Mouse (Mus musculus) myocyte (in vitro differentiated cells): ENCODE measurements around the gene Mettl21e.
"Not testable (repeated sequence)": the region's sequence is repeated elsewhere in the genome, so short reads cannot be mapped to it uniquely, and the experiment has no call there.

Experiments used
- E2F4 ChIP-seq: IDR thresholded peaks from one replicate; pipeline ENCODE4 v1.6.1; 2011; ENCODE audit warnings: mild to moderate bottlenecking, control low read depth, moderate library complexity; ENCODE audit not compliant: insufficient read depth
- MAX ChIP-seq: IDR thresholded peaks from one replicate; pipeline ENCODE4 v1.6.1; 2011; ENCODE audit warnings: low read depth, mild to moderate bottlenecking, control low read depth
- POLR2A ChIP-seq: IDR thresholded peaks from one replicate; pipeline ENCODE4 v1.6.1; 2011; ENCODE audit warnings: low read depth, mild to moderate bottlenecking, control low read depth, moderate library complexity; ENCODE audit not compliant: insufficient read length
- POLR2AphosphoS2 ChIP-seq: IDR thresholded peaks from one replicate; pipeline ENCODE4 v1.6.1; 2011; ENCODE audit warnings: low read depth, control low read depth; ENCODE audit not compliant: insufficient read length
- REST ChIP-seq: IDR thresholded peaks from one replicate; pipeline ENCODE4 v1.6.1; 2011; ENCODE audit warnings: mild to moderate bottlenecking, control low read depth, moderate library complexity; ENCODE audit not compliant: insufficient read depth, insufficient read length
- SRF ChIP-seq: IDR thresholded peaks from one replicate; pipeline ENCODE4 v1.6.1; 2011; ENCODE audit warnings: low read depth; ENCODE audit not compliant: control insufficient read depth, insufficient read length
- TCF12 ChIP-seq: IDR thresholded peaks from one replicate; pipeline ENCODE4 v1.6.1; 2011; ENCODE audit warnings: mild to moderate bottlenecking, control low read depth; ENCODE audit not compliant: poor library complexity, insufficient read depth, severe bottlenecking
- USF1 ChIP-seq: IDR thresholded peaks from one replicate; pipeline ENCODE4 v1.6.1; 2011; ENCODE audit warnings: low read depth, mild to moderate bottlenecking, control low read depth, moderate library complexity

GRCm38 (mm10) chr1:44234531-44234930 is 15.8 kb upstream of the Mettl21e start:
- not testable (repeated sequence) for TF ChIP-seq POLR2A, MAX, SRF, TCF12, USF1, POLR2AphosphoS2, REST, E2F4
